Mouse (Mus musculus): ENCODE results near the gene Traf5.

Traf5 gene

GRCm38 (mm10) chr1:192061666-192062306 lies 30.6 kb downstream of the Traf5 start:
- DNase-seq, result peak; percentile 66 to 69

DNA sequence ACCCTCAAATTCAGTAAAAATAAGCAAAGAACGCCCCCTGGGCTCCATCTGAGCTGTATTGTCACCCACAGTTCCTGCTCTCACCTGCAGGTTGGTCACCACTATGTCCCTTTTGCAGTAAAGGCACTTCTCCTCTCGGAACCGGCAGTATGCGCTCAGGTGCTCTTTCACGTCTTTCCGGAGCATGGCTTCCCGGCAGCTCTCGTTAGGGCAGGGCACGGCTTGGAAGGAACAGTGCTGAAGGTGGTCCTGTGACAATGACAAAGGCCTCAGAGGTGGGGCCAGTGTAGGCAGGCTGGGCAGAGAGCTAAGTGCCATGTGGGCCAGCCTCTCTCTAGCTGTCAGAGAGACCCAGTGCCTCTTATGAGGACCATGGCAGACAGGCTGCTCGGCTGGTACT lies 33.4 kb downstream of the Traf5 start:
- DNase-seq, result no peak

- DNase-seq, result no peak
Observed at GRCm38 (mm10) chr1:192053726-192054125, 38.6 kb downstream of the Traf5 start.

DNA sequence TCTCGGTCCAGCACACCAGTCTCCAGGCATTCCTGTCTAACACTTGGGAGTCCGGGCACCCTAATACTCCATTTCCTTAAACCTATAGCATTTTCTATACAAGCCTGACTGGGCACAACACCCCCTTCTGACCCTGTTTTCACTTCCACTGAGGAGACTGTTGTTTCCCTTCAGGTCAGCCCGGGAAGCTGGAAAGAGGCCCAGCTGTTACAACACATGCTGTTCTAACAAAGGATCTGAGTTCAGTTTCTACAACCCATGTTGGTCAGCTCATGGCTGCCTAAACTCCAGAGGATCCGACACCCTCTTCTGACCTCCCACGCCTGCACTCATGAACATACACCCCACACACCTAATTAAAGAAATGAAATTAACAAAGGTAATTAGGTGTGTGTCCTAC lies 39.4 kb downstream of the Traf5 start:
- no peak for DNase-seq

- DNase-seq, result no peak
Observed at GRCm38 (mm10) chr1:192052461-192052860, 39.9 kb downstream of the Traf5 start.

GRCm38 (mm10) chr1:191999022-191999421 lies 93.3 kb downstream of the Traf5 start:
- no peak for DNase-seq

GRCm38 (mm10) chr1:191996621-191997185 lies 95.7 kb downstream of the Traf5 start:
- no peak for DNase-seq

GRCm38 (mm10) chr1:191995916-191996315 lies 96.4 kb downstream of the Traf5 start:
- no peak for DNase-seq

DNA sequence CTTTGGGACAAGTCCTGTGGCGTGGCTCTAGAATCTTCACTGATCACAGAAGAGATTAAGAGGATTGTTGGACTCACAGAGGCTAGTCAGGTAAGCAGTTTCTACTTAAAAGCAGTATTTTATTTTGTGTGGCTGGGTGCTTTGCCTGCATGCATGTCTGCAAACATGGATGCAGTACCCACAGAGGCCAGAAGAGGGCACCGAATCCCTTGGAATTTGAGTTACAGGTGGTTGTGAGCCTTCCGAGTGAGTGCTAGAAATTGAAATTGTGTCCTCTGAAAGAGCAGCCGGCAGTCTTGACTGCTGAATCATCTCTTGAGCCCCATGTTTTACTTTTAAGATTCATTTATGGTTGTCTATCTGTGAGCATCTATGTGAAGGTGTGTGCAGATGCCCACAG lies 96.9 kb downstream of the Traf5 start:
- DNase-seq, result peak; percentile 51 to 65

DNA sequence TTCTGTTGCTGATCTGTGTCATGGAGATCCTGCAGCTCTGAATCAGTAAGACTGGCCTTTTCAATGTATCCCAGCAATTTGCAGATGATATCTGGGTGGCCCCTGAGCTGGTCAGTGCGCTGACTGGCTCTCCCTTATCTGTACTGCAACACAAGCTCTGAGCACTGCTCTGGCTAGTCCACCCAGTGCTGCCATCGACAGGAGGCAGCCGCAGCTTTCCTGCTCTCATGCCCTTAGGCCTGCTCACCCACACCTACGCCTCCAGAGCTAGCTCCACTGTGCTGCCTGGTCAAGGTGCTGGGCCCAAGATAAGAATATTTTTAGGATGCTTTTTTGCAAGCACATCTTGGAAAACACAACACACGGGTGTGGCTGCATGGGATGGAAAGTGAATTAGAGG lies 97.9 kb downstream of the Traf5 start:
- DNase-seq, result no peak

- DNase-seq, result peak in 1 of 2 experiments; percentile 59
Observed at GRCm38 (mm10) chr1:191992040-191992780, 100.1 kb downstream of the Traf5 start.

DNA sequence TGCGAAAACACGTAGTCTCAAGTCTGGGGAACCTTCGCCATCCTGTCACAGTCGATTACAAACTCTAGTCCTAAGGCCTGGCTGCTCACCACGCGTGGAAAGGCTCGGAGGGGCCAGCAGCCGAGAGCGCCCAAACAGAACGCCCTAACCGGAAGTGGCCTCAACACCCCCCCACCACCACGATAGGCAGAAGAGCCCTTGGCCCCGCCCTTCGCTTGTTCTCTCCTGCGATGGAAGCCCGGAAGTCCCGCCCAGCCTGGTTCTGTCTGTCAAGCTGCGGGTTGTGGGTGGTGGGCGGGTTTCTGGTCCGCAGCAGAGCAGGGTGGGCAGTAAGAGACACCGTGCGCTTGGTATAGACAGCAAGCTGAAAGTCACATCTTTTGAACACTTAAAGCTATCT lies 102.4 kb downstream of the Traf5 start:
- DNase-seq, result peak; percentile 96 to 97

- DNase-seq, result no peak
Observed at GRCm38 (mm10) chr1:191989060-191989459, 103.3 kb downstream of the Traf5 start.

GRCm38 (mm10) chr1:191988646-191989045 lies 103.7 kb downstream of the Traf5 start:
- no peak for DNase-seq

GRCm38 (mm10) chr1:191987481-191987769 lies 104.9 kb downstream of the Traf5 start:
- DNase-seq, result no peak

GRCm38 (mm10) chr1:191986674-191987480 lies 105.5 kb downstream of the Traf5 start:
- DNase-seq, result no peak

GRCm38 (mm10) chr1:191981426-191982102 lies 110.8 kb downstream of the Traf5 start:
- DNase-seq, result peak in 1 of 2 experiments; percentile 16

DNA sequence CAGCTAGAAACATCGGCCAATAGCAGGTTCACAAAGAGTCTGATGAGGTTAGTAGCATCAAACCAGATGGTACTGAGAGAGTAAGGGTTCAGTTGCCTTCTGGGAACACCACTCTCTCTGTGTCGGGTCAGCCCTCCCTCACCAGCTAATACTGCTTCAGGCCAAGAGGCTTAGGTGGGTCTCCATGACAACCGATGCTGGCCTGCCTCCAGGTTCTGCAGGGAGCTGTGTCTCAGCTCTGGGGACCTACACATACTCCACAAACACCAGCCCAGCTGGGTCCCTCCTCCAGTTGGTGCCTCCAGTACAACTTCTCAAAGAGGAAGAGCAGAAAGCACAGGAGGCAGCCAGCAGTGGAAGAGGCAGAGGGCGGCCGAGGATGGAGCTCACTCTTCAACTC lies 115.2 kb downstream of the Traf5 start, which contains the start of gene Rd3:
Rd3 (plus strand) TSS at position 184 of the 400 bp plus-strand sequence.
- DNase-seq, result peak in 1 of 2 experiments; percentile 58

DNA sequence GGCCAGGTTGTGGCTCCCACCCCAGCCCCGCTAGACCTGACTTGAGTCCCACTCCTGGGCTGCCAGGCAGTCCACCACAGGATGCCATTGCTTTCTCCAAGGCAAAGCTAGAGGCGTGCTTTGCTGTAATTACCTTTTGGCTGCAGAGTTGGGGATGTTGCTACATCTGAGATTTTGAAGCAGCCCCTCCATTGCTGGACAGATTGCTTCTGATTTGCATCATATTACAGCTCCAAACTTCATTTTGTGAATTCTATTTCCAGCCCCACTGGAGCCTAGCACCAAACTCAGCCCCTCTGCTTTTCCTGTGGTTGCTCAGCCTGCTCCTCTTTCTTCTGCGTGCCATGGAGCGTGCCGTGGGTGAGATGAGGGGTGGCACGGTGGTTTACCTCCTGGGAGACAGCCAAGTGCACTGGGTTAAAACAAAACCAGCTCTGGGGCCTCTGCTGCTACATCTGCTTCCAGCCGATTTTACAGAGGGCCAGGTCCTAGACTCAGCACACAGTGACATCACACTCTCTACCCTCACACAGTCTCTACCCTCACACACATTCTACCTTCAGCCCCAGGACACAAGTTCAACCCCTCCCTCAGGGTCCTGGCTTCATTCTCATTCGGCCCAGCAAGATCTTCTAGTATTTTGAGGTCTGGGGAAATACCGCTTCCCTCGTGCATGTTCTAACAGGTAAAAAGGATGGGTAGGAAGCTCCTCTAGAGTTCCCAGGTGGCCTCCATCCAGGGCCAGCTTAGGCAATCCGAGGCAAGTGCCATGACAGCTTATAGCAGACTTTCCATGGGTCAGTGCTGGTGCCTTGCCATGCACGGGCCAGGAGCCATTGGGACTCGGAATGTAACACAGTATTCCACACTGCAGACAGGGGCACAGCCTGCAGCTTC lies 117.6 kb downstream of the Traf5 start:
- DNase-seq, result no peak

DNA sequence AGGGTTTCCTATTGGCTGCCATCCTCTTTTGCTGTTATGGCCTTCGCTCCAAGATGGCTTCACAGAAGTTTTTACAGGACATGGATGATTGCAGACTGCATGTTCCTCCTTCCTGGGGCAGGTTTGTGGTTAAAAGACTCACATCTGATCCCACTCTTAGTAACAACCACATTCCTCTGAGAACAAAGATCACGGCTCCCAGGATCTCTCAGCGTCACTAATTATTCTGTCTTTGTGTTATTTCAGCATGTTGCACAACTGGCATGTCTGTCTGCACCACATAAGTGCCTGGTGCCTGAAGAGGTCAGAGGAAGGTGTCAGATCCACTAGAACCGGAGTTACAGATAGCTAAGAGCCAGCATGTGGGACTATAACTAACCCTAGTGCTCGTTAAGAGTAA lies 122.4 kb downstream of the Traf5 start:
- no peak for DNase-seq

DNA sequence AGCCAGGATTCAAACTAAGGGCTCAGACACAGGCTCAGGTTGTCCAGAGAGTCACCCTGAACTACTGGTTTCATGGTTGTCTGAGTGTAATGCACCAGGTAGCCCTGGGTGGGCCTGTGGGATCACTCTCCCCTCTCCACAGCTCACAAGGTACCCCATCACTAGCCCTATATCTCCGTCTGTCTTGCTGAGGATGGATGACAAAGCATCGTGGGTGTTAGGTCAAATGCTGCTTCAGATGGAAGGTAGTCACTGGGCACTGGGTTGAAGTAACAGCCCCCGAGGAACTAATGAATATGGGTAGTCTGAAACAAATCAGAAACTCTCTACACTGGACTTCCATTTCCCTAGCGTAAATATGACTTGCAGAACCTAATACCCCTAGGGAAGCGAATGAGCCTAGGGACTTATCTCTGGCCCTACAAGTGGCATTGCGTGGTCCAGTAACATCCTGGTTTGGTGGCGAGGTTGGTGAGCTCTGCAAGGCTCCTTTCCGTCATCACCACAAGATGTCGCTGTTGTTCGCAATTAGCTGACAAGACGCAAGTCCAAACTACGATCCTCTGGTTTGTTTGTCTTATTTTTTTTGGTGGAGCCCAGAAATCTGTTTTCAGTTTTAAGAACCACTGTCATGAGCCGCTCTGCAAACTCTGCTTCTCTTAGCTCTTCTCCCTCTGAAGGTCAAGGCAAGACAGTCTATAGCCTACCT lies 127.4 kb downstream of the Traf5 start:
- DNase-seq, result peak; percentile 76 to 81

Measured in lung, adult 18-20 months (tissue).